Mouse (Mus musculus): Measurements from ENCODE around the gene Chp1.

GRCm38 (mm10) chr2:119595308-119595707 is 47.8 kb downstream of the Chp1 start:
- TF ChIP-seq POLR2A (IDR thresholded peaks at IDR 0.05; ENCODE audit: low read depth, low read length) (no peak), CTCF (IDR thresholded peaks at IDR 0.05; ENCODE audit: extremely low read depth, insufficient read depth, insufficient read length, insufficient replicate concordance) (no peak)

Measured in spleen, adult 2 months (tissue).